Mouse (Mus musculus): ENCODE measurements around the gene Cfap58.

Gene Cfap58

DNA sequence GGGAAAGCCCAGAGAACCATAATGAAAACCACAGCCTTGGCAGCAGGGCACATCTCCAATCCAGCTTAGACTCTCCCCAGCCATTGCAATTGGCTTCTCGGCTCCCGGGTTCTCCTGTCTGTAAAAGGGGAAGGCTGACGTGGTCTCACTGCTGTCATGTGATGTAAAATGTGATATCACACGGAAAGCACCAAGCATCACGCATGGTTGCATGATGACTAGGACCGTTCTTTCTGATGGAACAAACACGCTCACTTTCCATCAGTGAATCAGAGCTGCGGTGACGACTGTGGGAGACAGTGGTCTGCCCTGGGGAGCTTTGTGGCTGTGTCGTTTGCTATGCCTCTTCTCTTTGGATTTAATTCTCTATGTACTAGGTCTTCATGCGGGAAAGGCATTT lies 50.5 kb downstream of the Cfap58 start:
- TF ChIP-seq GATA4 (IDR thresholded peaks at IDR 0.05; ENCODE audit: insufficient replicate concordance, low read length) = no peak

DNA sequence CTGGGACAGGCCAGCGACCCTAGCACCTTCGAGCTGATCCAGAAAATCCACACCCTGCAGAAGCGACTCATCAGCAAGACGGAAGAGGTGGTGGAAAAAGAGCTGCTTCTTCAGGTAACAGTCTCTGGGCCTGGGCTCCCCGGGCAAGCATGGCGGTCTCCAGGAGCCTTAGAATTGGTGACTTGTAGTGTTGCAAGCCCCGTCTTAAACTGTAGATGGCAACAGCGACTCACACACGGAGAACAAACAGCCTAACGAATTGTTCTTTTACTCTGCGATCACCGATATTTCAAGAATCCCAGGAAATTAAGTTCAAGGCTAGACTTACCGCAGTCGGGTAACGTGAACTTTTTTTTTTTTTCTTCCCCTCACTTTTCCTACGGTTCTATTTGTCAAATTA lies 51.0 kb downstream of the Cfap58 start:
- no peak for TF ChIP-seq GATA4 (IDR thresholded peaks at IDR 0.05; ENCODE audit: insufficient replicate concordance, low read length)

DNA sequence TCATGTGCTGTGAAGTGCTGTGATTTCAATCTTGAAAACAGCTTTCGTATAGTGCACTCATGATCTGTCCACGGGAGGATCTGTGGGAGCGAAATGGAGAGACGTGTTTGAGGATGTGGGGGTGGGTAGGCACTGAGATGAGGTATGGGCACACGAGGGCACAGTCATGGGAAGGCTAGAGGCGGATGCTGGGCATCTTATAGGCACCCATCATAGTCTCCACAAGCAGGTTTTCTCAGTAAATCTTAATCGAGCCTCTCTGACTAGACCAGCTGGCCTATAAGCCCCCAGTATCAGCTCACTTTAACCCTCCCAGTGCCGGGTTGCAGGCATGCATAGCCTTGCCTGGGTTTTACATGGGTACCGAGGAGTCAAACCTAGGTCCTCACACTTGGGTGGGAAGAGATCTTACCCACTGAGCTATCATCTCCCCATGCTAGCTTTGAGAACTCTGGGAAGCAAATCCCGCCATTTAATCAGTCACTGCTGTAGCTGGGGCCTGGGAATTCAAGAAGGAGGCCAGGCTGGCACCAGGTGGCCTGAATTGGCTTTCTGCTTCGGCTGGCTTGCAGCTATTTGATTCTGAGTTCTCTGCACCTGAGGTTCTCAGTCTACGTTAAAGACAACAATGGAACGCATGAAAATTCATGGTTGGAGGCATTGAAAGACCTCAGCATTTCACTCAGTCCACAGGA lies 51.6 kb downstream of the Cfap58 start:
- no peak for TF ChIP-seq GATA4 (IDR thresholded peaks at IDR 0.05; ENCODE audit: insufficient replicate concordance, low read length)

DNA sequence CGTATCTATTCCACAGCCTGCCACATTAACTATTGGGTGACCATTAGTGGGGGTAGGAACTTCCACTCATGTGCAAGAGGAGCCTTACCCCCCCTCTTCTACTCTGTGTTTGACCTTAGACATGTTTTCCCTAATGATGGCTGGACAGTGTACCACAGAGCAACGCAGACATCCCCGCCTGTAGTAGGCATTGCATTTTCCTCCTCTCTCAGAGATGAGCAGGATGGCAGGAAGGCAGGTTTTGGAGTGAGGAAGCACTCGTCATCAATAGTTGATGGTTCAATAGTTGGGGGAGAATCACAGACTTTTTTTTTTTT lies 52.1 kb downstream of the Cfap58 start:
- TF ChIP-seq GATA4 (IDR thresholded peaks at IDR 0.05; ENCODE audit: insufficient replicate concordance, low read length) = no peak

- TF ChIP-seq GATA4 (IDR thresholded peaks at IDR 0.05; ENCODE audit: insufficient replicate concordance, low read length) = no peak
Measured at GRCm38 (mm10) chr19:48001240-48001639, 63.8 kb downstream of the Cfap58 start.

DNA sequence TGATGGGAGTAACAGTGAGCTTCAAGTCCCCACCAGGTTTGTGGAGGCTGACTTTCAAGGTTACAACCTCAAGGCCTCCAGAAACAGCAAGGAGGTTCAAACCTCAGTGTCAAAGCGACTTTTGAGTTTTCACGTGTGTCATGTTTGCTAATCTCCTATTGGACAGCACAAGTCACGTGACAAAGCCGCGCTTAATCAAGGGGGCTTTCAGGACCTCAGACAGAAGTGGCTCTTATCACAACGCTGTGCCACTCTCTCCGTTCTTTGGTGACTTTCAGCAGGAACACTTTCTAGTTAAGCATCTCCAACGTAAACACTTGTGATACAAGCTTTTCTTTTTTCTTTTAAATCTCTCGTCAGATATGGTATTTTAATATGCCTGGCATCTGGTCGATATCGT lies 64.3 kb downstream of the Cfap58 start:
- TF ChIP-seq GATA4 (IDR thresholded peaks at IDR 0.05; ENCODE audit: insufficient replicate concordance, low read length) = no peak

DNA sequence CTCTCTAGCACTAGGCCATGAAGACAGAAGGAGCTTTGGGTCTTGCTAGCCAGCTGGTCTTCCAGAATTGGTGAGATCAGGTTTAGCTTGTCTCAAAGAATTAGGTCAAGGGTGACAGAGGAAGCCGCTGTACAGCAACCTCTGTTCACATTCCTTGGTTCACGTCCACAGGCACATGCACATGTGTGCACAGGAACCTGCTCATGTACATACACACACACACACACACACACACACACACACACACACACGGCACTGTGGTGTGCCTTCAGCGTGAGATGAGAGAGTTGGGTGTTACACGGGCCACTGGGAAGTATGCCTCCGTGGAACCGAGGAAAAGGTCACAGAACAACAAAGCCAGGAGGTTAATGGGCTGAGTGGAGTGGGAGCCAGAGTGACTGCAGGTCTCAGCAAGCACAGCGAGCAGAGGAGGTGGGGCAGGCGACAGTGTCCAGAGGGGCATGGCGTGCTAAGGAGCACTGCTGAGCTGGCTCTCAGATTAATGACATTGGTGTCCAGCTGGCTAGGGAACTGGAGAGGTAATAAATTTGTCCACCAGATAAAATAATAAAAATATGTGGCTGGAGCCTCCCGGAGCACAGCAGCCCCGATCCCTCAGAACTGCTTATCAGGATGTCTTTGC lies 71.4 kb downstream of the Cfap58 start:
- TF ChIP-seq GATA4 (IDR thresholded peaks at IDR 0.05; ENCODE audit: insufficient replicate concordance, low read length) = no peak

DNA sequence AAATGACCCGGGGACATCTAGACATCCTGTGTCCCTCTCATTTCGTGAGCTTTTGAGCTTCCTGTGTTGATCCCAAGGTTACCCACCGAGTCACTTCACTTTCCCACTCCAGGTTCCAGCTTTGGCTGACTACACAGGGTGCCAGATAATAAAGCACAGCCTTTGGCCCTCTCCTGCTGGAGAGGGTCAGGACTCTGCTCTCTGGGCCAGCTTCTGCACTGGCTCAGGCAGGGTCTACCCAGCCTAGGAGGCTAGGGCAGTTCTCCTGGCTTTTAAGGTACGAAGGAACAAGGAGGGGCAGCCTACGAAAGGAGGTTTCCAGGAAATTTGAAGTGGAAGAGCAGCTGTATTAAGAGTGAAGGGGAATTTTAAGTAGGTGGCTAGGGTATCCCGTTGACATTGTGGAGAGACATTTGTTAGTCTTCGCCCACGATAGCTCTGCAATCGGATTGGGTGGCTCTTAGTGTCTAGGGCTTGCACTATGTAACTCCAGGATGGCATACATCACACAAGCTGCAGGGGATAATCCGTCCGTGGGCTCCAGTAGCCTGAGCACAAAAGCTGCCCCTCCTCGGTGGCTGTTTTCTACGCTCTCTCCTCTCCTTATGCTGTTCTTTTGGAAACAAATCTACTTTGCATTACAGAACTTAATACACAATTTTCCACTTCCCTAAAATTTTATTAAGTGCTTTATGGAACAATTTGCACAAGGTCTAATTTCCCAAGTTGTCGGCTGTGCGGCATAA lies 72.3 kb downstream of the Cfap58 start:
- no peak for TF ChIP-seq GATA4 (IDR thresholded peaks at IDR 0.05; ENCODE audit: insufficient replicate concordance, low read length)

- TF ChIP-seq GATA4 (IDR thresholded peaks at IDR 0.05; ENCODE audit: insufficient replicate concordance, low read length) = no peak
Measured at GRCm38 (mm10) chr19:48020103-48020502, 82.6 kb downstream of the Cfap58 start.

- TF ChIP-seq GATA4 (IDR thresholded peaks at IDR 0.05; ENCODE audit: insufficient replicate concordance, low read length) = no peak
Measured at GRCm38 (mm10) chr19:48021435-48021834, 84.0 kb downstream of the Cfap58 start.

DNA sequence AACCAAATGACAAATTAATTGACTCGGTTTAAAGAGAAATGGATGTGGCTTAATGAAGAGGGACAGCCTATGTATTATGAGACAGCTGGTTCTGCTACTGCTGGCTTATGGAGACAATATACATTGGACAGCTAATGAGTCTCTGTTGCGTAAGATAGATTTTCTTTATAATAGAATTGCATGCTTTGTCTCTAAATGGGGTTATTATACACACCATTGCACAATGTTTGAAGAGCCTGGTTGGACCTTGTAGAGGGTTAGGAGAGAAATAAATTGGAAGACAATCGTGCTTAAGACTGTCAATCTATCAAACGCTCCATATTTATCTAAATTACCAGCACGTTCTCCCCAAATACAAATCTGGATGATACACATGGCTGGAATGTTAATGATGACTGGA lies 85.3 kb downstream of the Cfap58 start:
- no peak for TF ChIP-seq GATA4 (IDR thresholded peaks at IDR 0.05; ENCODE audit: insufficient replicate concordance, low read length)

- TF ChIP-seq GATA4 (IDR thresholded peaks at IDR 0.05; ENCODE audit: insufficient replicate concordance, low read length) = no peak
Measured at GRCm38 (mm10) chr19:48023726-48024125, 86.3 kb downstream of the Cfap58 start.

DNA sequence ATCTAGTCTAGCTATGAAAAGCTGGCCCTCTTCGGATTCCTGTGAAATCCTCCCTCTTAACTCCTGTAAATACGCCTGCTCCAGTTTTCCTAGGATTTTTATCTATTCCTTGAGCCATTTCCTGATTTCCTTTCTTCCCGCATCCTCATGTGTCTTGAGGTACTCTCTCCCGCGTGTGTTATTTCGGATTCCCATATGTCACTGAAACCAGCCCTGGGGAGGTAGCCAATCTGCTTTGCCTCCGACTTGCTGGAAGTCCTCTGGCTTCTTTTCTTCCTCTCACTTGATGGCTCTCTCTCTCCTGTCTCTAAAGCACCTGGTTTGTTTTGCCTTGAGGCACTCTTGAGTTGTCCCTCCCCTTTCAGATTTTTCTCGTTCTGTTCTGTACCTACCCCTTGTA lies 87.9 kb downstream of the Cfap58 start:
- no peak for TF ChIP-seq GATA4 (IDR thresholded peaks at IDR 0.05; ENCODE audit: insufficient replicate concordance, low read length)

DNA sequence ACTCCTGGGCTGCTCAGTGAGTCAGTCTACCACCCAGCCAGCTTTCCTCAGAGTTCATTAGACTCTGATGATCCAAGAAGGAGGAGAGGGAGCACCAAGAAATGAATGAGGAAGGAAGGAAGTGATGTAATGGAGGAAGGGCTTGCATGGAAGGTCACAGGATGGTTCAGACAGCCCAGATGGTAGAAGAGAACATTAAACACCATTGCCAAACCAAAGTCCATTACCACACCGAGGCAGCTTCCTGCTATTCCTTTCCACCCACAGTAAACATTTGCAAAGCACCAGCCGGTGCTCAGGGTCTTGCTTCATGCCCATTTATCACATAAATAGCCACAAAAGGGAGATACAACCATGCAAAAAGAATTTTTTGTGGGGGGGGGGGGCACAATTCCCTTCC lies 89.4 kb downstream of the Cfap58 start:
- no peak for TF ChIP-seq GATA4 (IDR thresholded peaks at IDR 0.05; ENCODE audit: insufficient replicate concordance, low read length)

GRCm38 (mm10) chr19:48039554-48039953 lies 102.1 kb downstream of the Cfap58 start:
- no peak for TF ChIP-seq GATA4 (IDR thresholded peaks at IDR 0.05; ENCODE audit: insufficient replicate concordance, low read length)

- TF ChIP-seq GATA4 (IDR thresholded peaks at IDR 0.05; ENCODE audit: insufficient replicate concordance, low read length) = no peak
Measured at GRCm38 (mm10) chr19:48047315-48047714, 109.8 kb downstream of the Cfap58 start.
